Mouse (Mus musculus): ENCODE measurements around the gene Olfr13. TPM values are rescaled to one million over a fixed set of nuclear protein-coding genes. Genes with fewer than 3 reads are reported as not detected.
"Not testable (repeated sequence)": the region's sequence is repeated elsewhere in the genome, so short reads cannot be mapped to it uniquely, and the experiment has no call there.

The Olfr13 gene
- polyA plus RNA-seq (2012; rRNA removed) = not detected in 2 replicates

DNA sequence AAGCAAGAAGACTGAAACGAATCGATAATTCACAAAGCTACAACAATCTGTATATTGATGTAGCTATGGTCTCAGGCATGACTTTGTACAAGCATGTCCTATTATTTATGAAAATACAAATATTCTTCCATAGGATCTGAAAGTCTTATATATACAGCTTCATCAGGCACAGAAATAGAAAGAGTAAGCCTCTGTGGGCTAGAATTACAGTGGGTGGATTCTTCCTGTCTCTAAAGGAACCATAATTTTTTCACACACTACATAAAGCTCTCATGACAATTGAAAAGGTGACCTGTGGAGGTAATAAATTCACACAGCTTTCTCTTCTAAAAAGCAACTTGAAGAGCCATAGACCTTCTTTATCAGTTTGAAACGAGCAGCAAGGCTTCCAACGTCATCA is at the start of gene Olfr13:
Olfr13 (plus strand) TSS at position 301 of the 400 bp plus-strand sequence.
- Histone ChIP-seq H3K4me3 (ENCODE audit: insufficient read depth, low read length) (no peak within 1 kb of the TSS), H3K27ac (ENCODE audit: insufficient read depth, low read length) (no peak within 1 kb of the TSS)
- no peak for TF ChIP-seq POLR2A (IDR thresholded peaks at IDR 0.05; ENCODE audit: extremely low read depth, insufficient read depth, low read length)
- no peak for TF ChIP-seq CTCF (IDR thresholded peaks at IDR 0.05; ENCODE audit: extremely low read depth, insufficient read depth, low read length)

DNA sequence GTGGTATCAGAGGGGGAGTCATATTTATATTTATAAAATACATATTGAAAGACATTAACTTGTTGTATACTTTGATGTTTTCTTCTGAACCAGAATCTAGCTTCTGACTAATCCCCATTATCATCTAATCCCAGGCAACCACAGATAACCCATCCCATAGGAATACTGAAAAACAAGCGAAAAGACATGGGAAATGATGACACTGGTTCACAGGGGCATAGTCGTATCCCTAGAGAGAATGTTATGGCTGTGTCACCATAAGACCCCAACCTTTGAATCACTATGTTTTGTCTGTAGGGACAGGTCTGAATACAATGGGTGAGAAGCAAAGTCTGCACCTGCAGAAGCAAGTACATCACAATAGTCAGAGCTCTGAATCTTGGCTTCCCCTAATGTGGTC is 25.7 kb upstream of the Olfr13 start, which contains the start of gene Olfr237-ps1:
Olfr237-ps1 (plus strand) TSS at position 301 of the 400 bp plus-strand sequence.
- not testable (repeated sequence) for H3K4me3 ChIP-seq (ENCODE audit: insufficient read depth, low read length); H3K27ac ChIP-seq (ENCODE audit: insufficient read depth, low read length); H3K4me1 ChIP-seq (ENCODE audit: control insufficient read depth, insufficient read depth, low read length)

More for the DNA sequence above, at the start of gene Olfr13:
- H3K4me1 ChIP-seq (ENCODE audit: control insufficient read depth, insufficient read depth, low read length) = no peaks in the 10 kb centered on the region

- H3K27ac ChIP-seq (ENCODE audit: insufficient read depth, low read length) = no peak overlapping the region
- no peak overlapping the region for H3K4me3 ChIP-seq (ENCODE audit: insufficient read depth, low read length)
- H3K4me1 ChIP-seq (ENCODE audit: control insufficient read depth, insufficient read depth, low read length) = no peaks in the 10 kb centered on the region
- TF ChIP-seq POLR2A (IDR thresholded peaks at IDR 0.05; ENCODE audit: extremely low read depth, insufficient read depth, low read length) (no peak), CTCF (IDR thresholded peaks at IDR 0.05; ENCODE audit: extremely low read depth, insufficient read depth, low read length) (no peak)
Measured at GRCm38 (mm10) chr6:43159502-43159901, 12.4 kb upstream of the Olfr13 start.

GRCm38 (mm10) chr6:43162982-43163381 is 9.0 kb upstream of the Olfr13 start, which contains the start of gene Olfr437:
Gene Olfr437, plus strand, starts transcription at chr6:43163282.
- TF ChIP-seq POLR2A (IDR thresholded peaks at IDR 0.05; ENCODE audit: extremely low read depth, insufficient read depth, low read length) (no peak), CTCF (IDR thresholded peaks at IDR 0.05; ENCODE audit: extremely low read depth, insufficient read depth, low read length) (no peak)
- Histone ChIP-seq H3K4me3 (ENCODE audit: insufficient read depth, low read length) (no peak within 1 kb of the TSS), H3K27ac (ENCODE audit: insufficient read depth, low read length) (no peak within 1 kb of the TSS), H3K4me1 (ENCODE audit: control insufficient read depth, insufficient read depth, low read length) (no peaks in the 10 kb centered on the region)

- H3K27ac ChIP-seq (ENCODE audit: insufficient read depth, low read length) = no peak overlapping the region
- H3K4me1 ChIP-seq (ENCODE audit: control insufficient read depth, insufficient read depth, low read length) = no peaks in the 10 kb centered on the region
- no peak overlapping the region for H3K4me3 ChIP-seq (ENCODE audit: insufficient read depth, low read length)
- no peak for TF ChIP-seq POLR2A (IDR thresholded peaks at IDR 0.05; ENCODE audit: extremely low read depth, insufficient read depth, low read length)
Measured at GRCm38 (mm10) chr6:43167246-43167645, 4.7 kb upstream of the Olfr13 start.

DNA sequence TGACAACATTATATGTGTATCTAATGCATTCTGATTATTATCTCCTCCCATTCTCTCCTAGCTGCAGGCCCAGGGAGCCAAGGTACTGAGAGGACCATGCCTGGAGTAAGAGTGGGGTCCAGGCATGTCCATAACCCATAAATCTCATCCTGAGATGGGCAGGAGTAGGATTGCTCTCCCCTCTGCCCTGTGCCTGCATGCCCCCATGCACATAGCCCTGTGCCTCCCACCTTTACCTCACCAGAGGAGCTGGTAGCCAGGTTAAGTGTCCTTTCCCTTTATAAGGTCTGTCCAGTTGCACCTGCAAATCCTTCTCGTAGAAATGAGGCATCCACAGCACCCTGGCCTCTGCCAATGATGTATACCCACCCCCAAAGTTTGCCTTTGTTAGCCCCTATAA is 6.2 kb downstream of the Olfr13 start:
- H3K4me1 ChIP-seq (ENCODE audit: control insufficient read depth, insufficient read depth, low read length) = no peaks in the 10 kb centered on the region
- H3K27ac ChIP-seq (ENCODE audit: insufficient read depth, low read length) = no peak overlapping the region
- no peak overlapping the region for H3K4me3 ChIP-seq (ENCODE audit: insufficient read depth, low read length)
- TF ChIP-seq CTCF (IDR thresholded peaks at IDR 0.05; ENCODE audit: extremely low read depth, insufficient read depth, low read length) (no peak), POLR2A (IDR thresholded peaks at IDR 0.05; ENCODE audit: extremely low read depth, insufficient read depth, low read length) (no peak)

DNA sequence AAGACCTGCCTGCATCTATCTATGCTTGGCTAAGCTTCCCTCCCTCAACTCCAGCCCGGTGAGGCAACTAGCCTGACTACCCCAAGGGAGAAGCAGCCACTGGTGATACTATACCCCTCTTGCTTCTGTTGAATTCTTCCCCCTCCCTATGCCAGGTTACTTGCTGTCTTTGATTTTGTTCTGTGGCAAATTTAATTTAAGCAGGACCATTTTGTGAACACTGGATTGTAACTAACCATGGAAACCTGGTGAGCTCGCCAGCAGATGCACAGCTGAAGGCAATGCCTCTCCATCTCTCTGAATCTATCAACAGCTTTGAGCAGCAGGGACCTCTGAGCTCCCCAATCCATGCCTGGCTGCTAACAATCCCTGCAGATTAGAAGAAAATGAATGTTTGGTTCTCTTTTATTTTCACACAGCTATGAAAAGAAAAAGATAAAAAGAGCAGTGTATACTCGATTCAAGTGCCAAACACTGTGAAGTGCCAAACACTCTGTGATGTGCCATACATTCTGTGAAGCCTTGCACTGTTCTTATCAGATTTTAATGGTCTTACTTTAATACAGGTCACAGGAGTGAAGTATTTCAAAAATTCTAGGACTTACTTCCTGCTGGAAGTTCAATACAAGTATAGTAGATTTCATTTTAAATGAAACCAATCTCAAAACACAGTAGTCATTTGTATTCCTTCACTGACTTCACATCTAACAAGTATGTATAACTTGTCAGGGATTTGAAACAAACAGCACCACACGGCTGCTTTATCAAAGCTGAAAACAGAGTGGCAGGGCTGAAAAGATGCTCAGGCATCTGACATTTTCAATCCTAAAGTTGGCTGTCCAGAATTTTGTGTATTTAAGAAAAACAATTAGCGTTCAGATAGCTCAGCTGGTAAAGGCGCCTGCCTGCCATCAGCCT is 6.9 kb downstream of the Olfr13 start:
- Histone ChIP-seq H3K4me1 (ENCODE audit: control insufficient read depth, insufficient read depth, low read length) (no peaks in the 10 kb centered on the region), H3K4me3 (ENCODE audit: insufficient read depth, low read length) (no peak overlapping the region), H3K27ac (ENCODE audit: insufficient read depth, low read length) (no peak overlapping the region)
- TF ChIP-seq POLR2A (IDR thresholded peaks at IDR 0.05; ENCODE audit: extremely low read depth, insufficient read depth, low read length) = no peak
- no peak for TF ChIP-seq CTCF (IDR thresholded peaks at IDR 0.05; ENCODE audit: extremely low read depth, insufficient read depth, low read length)

GRCm38 (mm10) chr6:43190986-43191385 is 19.0 kb downstream of the Olfr13 start:
- Histone ChIP-seq H3K4me3 (ENCODE audit: insufficient read depth, low read length) (no peak overlapping the region), H3K27ac (ENCODE audit: insufficient read depth, low read length) (no peak overlapping the region), H3K4me1 (ENCODE audit: control insufficient read depth, insufficient read depth, low read length) (no peaks in the 10 kb centered on the region)
- TF ChIP-seq POLR2A (IDR thresholded peaks at IDR 0.05; ENCODE audit: extremely low read depth, insufficient read depth, low read length) (no peak), CTCF (IDR thresholded peaks at IDR 0.05; ENCODE audit: extremely low read depth, insufficient read depth, low read length) (no peak)

GRCm38 (mm10) chr6:43196781-43197180 is 24.8 kb downstream of the Olfr13 start, which contains the start of gene Olfr435:
Gene Olfr435, plus strand, starts transcription at chr6:43197146.
- H3K4me3 ChIP-seq (ENCODE audit: insufficient read depth, low read length) = no peak within 1 kb of the TSS
- no peak within 1 kb of the TSS for H3K27ac ChIP-seq (ENCODE audit: insufficient read depth, low read length)
- no peaks in the 10 kb centered on the region for H3K4me1 ChIP-seq (ENCODE audit: control insufficient read depth, insufficient read depth, low read length)
- no peak for TF ChIP-seq CTCF (IDR thresholded peaks at IDR 0.05; ENCODE audit: extremely low read depth, insufficient read depth, low read length)
- no peak for TF ChIP-seq POLR2A (IDR thresholded peaks at IDR 0.05; ENCODE audit: extremely low read depth, insufficient read depth, low read length)

DNA sequence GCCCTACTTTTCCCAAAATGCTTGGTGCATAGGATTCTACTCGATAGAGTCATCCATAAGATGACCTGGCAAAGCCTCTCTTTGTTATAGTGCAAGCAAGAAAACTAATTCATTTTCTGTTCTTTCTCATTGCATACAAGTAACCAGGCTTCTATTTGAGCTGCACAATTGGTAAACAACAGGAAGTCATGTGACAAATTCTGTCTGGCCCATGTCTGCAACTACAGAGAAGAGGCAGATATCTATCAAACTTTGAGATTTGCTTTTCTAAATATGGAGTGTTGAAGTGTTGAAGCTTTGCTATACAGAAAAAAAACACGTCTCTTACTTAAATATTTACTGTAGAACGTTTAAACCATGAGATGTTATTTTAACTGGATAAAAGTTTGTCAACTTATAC is 26.2 kb downstream of the Olfr13 start:
- Histone ChIP-seq H3K4me3 (ENCODE audit: insufficient read depth, low read length) (no peak overlapping the region), H3K27ac (ENCODE audit: insufficient read depth, low read length) (no peak overlapping the region), H3K4me1 (ENCODE audit: control insufficient read depth, insufficient read depth, low read length) (peaks cover 1% of the 10 kb centered on the region; the same call in 1 of the 2 replicates)
- TF ChIP-seq CTCF (IDR thresholded peaks at IDR 0.05; ENCODE audit: extremely low read depth, insufficient read depth, low read length) (no peak), POLR2A (IDR thresholded peaks at IDR 0.05; ENCODE audit: extremely low read depth, insufficient read depth, low read length) (no peak)

All from cortical plate, adult 2 months (tissue).